Mouse (Mus musculus) heart, adult 18-20 months (tissue): ENCODE data around the gene Mbtd1. TPM values are rescaled to one million over a fixed set of nuclear protein-coding genes. Genes with fewer than 3 reads are reported as not detected.
"Not testable (repeated sequence)": the region's sequence is repeated elsewhere in the genome, so short reads cannot be mapped to it uniquely, and the experiment has no call there.

Source experiments
- DNase-seq, 2 experiments: peaks; one replicate each; pipeline ENCODE4 v3.0.0; 2021 to 2022; ENCODE audit warnings: mixed read lengths in 1 of 2
- long read RNA-seq, 2 experiments: library from polyadenylated mRNA; stranded (forward); transcript quantifications; one replicate each; pipeline ENCODE4 v2.0.0; 2021
- total RNA-seq, 2 experiments: library from RNA; stranded (reverse); gene quantifications; 2 replicates each; pipeline ENCODE4 v1.2.3; 2021

Gene Mbtd1
- 10 to 100 TPM; 10.6 to 11.9 TPM for total RNA-seq
- long read RNA-seq, experiment 1, partial matches to known transcripts: 0 of 1 reads
- long read RNA-seq, experiment 1, other reads (novel, unspliced or antisense): 1 of 1 reads
- long read RNA-seq, experiment 2, partial matches to known transcripts: 1 of 1 reads
- long read RNA-seq, experiment 2, other reads (novel, unspliced or antisense): 0 of 1 reads

DNA sequence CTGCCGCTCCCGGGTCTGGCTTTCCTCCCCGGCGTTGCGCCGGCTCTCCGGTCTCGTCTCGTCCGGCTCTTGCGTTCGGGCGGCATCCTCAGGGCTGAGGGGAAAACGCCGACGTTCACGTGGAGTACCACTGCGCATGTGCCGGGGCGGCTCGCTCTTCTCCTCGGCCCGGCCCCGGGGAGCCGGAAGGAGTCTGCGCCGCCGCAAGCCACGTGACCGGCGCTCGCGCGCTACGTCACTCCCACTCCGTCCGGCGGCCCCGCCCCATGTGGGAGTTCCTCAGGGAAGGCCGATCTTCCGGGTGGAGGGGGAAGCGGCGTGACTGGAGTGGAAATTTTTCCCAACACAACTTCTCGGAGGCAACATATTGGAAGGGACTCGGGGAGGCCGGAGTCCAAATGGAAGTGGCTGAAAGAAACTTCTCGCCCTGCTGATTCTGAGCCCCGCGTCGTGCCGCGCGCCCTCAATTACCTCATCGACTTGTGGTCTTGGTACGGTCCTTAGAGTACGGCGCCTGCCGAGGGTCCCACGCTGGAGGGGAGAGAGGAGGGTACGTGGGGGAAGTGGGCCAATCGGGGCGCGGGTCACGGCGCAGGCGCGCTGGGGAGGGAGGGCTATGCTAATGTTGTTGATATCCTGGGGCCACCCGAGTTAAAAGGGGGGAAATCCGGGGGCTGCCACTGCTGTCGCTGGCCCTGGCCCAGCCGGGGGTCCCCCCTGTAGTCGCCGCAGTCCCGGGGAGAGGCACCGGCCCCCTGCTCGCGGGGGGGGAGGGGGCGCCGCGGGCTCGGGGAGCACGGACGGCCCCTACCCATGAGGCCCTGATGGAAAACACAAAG, at the start of gene Mbtd1, which contains the start of gene Utp18:
Gene Mbtd1, plus strand, starts transcription at position 281 of the 839 bp plus-strand sequence.
Gene Utp18, minus strand, starts transcription at position 195 of the 839 bp plus-strand sequence.
- DNase-seq: peak; percentile 98 to 99

GRCm38 (mm10) chr11:93847342-93847741, 38.3 kb upstream of the Mbtd1 start:
- DNase-seq: no peak

DNA sequence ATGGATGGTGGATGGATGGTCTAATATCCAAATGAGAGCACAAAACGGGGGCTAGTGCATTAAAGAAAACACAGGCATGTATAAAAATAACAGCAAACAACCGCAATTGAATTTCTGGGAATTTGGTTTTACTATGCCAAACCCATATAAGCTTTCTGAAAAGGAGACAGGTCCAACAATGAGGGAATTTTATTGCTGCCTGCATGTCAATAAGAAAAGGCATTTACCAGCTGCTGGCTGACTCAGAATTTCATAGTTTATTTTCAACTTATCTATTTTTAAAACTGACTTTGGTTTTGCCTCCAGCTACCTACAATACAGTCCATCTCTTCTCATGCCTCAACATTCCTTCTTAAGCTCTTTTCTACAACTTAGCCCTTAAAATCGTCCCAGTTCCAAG, 33.1 kb upstream of the Mbtd1 start:
- no peak for DNase-seq

GRCm38 (mm10) chr11:93856284-93856955, 29.2 kb upstream of the Mbtd1 start:
- peak; percentile 45 to 80 for DNase-seq

GRCm38 (mm10) chr11:93860540-93861172, 25.0 kb upstream of the Mbtd1 start:
- DNase-seq: no peak

DNA sequence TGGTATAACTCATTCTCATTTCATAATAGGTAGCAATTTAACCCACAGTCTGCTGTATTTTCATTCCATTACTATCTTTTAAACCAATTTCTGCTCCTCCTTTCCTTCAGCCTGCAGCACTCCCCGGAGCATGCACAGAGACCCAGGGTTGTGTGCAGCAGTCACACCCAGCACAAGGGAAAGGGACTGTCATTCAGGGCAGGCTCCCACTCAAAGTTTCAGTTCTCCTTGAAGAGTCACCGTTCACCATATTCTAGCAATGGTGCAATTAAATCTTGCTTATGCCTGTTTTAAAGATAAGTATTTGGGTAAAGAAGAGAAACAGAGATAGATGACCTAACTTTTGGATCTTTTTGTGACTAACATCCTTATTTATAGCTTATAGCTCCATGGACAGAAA, 24.5 kb upstream of the Mbtd1 start:
- no peak for DNase-seq

DNA sequence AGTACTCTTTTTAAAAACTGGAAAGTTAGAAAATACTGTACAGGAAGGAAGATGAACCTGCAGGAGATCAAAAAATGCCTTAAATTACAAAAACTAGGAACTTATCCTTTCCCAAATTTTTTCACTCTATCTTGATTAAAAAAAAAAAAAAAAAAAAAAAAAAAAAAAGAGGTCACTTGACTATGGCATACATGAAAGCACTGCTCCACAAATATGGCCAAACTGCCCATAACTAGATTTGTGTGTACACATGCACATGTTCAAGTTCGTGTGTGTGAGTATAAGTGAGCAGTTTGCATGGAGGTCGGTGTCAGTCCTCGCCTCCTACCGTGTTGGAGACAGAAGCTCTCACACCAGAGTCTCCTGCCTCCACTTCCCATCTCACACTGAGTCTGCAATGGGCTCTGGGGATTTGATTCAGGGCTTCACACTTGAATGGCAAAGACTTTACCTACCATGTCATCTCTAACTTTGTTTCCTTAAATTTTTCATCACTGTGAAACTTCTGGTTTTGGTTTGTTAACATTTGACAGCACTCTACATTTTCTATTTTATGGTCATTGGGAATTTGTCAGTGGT, 23.5 kb upstream of the Mbtd1 start:
- no peak for DNase-seq

GRCm38 (mm10) chr11:93862638-93863037, 23.0 kb upstream of the Mbtd1 start:
- no peak for DNase-seq

- DNase-seq: no peak
Observed at GRCm38 (mm10) chr11:93884068-93884467, 1.6 kb upstream of the Mbtd1 start.

DNA sequence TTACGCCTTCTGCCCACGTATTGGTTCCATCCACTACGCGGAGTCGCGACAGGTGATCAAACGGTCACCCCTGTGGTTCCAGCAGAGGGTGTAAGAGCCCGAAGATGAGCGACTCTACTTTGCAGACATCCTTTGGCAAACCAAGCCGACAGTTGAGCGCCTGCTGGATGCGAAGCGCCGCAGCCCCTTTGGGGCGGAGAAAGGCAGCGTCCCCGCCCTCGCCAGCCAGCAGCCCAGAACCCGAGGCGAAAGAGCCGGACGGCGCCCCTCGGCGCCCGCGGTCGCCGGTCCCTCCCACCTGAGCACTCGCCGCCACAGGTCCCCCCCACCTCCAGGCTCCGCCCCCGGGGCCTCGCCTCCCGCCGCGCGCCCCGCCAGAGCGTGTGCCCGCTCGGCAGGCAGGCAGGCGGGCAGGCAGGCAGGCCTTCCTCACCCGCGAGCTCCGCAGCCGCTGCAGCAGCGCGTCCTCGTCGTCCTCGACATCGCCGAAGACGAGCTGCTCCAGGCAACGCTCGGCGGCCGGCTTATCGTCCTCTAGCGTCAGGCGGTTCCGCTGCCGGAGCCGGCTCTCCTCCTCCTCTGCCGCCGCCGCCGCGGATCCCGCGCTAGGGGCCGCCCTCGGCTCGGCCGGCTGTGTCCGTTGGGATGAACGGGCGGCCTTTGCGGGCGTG, 616 bp upstream of the Mbtd1 start:
- DNase-seq: peak; percentile 59 to 69

DNA sequence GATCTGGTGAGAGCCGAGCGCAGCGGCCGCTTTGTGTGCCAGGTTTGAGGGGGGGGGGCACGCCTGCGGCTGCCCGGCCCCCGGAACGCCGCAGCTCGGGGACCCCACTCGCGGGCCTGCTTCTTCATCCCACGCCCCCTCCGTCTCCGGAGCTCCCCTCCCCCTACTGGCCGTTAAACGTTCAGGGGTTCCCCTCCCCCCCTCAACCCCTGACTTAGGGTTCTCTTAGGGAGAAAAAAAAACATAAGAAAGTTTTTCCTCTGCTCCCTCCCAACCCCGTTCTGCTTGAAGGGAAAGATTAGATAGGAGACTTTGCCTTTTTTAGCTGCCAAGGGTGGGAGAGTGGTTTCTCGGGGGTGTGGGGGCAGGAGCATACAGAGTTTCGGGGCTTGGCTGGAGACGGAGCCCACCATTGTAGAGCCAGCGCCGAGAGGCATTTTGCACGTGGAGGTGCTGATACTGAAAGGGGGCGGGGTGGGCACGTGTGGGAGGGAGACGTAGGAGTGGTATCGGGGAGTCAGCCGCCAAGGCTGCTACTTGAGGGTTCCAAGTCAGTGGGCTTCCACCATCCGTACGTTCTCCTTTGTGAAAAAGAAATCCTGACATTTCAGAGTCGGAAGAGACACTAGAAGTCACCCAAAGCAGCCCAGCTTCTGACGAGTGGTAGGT, 893 bp downstream of the Mbtd1 start:
- peak; percentile 10 to 28 for DNase-seq

DNA sequence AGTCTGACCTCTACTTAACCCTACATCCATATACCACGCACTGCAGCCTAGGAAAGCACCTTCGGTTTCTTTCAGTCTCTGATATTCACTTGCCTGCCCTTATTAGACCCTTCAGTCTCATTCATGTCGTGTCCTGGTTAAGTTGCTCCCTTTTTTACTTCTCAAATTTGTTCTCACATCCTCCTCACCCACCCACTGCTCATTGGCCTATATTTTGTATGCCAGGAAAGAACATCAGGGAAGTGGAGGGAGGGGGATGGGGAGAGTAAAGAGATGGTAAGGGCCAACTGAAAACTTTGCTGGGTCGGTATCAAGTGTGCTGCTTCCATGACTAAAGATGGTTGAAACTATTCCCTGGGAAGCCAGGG, 1.4 kb downstream of the Mbtd1 start:
- peak; percentile 4 to 10 for DNase-seq

- no peak for DNase-seq
Observed at GRCm38 (mm10) chr11:93897732-93898131, 12.1 kb downstream of the Mbtd1 start.

- DNase-seq: no peak
Observed at GRCm38 (mm10) chr11:93906834-93907233, 21.2 kb downstream of the Mbtd1 start.

GRCm38 (mm10) chr11:93907839-93908238, 22.2 kb downstream of the Mbtd1 start:
- no peak for DNase-seq

GRCm38 (mm10) chr11:93908829-93909228, 23.2 kb downstream of the Mbtd1 start:
- DNase-seq: no peak

- DNase-seq: no peak
Observed at GRCm38 (mm10) chr11:93911603-93912002, 26.0 kb downstream of the Mbtd1 start.

- DNase-seq: not testable (repeated sequence)
Observed at GRCm38 (mm10) chr11:93915019-93915418, 29.4 kb downstream of the Mbtd1 start.

DNA sequence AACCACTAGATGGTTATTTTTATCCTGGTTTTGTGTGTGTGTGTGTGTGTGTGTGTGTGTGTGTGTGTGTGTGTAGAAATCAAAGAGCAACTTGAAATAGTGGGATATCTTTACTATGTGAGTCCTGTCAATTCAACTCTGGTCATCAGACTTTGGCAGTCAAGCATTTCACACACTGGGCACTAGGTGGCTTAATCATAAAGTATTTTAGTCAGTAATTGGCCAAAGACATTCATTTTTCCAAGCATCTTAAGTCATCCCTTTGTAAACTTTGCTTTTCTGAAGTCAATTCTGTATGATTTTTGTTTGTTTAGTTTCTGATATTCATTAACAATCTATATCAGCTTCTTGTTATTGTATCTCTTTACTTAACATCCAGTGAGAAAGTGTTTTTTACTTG, 43.5 kb downstream of the Mbtd1 start:
- no peak for DNase-seq

DNA sequence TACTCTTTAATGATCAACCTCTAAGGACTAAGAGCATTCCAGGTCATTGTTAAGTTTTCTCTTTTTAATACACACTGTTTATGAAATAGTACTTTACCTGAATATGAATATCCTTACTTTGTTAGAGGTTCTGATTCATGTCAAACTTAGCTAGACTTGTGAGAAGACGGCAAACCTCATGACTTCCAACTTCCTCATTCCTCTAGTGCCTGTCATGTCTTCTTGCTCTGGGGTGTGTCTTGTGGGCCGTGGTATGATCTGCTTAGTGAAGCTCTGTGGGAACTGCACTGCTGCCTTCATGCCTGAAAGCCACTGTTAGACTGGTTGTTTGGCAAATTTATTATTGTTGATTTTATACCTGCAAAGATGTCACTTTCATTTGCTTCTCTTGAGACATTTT, 55.3 kb downstream of the Mbtd1 start:
- DNase-seq: no peak

GRCm38 (mm10) chr11:93944986-93945385, 59.3 kb downstream of the Mbtd1 start:
- no peak for DNase-seq
